Mouse (Mus musculus) cerebellum, adult 18-20 months (tissue): ENCODE data around the gene Utrn.

Source experiments
- DNase-seq, 2 experiments: peaks; one replicate each; pipeline ENCODE4 v3.0.0; 2021

The Utrn gene

DNA sequence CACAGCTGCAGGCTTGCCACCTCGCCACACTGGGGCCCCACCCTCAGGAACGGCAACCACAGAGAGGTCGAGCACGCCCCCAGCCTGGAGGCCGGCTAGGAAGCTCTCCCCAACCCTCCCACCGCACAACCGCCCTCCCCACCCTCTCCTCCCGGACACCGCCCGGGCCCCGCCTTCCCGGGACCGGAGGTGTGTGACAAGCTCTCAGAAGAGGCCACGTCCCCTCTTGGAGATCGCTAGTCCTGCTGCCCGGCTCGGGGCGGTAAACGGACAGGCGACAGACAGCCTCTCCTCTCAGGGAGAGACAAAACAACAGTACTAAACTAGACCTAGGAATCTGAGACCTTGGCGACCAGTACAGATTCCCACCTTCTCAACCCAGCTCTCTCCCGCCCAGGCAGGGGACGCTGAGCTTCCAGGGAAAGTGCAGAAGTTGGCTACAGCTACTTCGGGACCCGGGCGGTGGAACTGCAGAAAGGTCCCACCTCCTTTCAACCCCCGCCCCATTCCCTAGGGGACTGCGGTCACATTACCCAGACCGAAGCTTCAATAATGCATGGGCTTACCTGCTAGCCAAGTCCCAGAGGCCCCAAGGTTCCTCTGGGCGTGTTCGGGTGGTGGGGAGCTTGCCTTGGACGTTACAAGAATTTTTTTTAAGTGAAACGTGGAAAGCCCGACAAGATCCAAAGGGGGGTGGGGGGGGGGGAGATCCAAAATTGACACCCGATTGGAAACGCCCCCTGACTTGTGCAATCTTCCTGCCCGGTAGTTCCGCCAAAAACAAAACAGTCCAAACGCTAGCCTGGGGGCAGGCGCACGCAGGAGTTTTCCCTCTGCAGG lies 756 bp downstream of the Utrn start:
- peak; percentile 71 to 77 for DNase-seq

DNA sequence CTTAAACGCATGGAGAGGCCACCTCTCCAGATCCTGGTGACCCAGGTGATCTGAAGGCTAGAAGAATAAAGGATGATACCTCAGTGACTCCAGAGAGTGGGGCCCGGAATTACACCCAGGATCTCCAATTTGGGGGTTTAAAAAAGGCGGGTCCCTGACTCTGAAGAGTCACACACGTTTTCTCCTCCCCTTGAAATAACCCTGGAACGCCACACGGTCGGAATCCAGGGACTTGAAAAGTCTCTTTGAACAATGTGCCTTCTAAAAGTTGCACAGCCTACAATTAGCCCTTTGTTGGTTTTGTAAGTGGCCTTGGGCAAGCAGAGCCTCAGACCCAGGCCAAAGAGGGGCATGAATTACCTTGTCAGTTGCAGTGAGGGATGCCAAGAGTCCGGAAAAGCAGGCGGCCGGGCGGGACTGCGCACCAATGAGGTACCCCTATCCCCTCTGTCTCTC lies 1.4 kb downstream of the Utrn start:
- DNase-seq, result no peak

DNA sequence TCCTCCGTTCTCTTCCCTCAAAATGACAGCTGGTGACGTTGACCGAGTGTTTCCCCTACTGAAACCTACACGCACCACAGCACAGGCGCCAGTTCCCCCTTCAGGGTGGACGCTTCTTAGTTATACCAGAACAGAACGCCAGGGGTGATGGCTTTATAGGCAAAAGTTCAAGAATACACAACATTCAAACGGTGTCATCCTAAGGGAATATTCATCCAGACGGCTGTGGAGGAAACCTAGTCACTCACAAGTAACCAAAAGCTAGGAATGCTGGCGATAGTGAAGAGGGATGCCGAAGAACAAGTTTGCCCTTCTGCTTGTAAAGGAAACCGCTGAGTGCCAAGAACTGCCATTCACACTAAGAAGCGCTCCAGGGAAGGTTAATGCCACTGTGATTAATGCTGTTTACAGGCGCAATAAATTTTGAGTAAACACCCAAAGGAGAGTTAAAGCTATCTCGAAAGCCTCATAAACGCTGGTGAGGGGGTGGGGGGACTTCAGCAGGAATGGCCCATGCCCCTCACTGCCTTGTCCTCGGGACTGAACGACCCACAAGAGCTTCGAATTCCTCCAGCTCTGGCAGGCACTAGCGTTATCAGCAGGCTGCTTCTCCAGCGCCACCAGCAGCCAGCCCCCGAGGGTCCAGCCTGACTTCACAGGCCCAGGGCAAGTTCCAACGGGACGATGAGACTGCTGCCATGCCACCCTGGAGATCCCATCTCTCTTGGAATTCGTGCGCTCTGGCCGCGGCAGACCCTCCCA lies 2.0 kb downstream of the Utrn start:
- peak; percentile 39 to 46 for DNase-seq

DNA sequence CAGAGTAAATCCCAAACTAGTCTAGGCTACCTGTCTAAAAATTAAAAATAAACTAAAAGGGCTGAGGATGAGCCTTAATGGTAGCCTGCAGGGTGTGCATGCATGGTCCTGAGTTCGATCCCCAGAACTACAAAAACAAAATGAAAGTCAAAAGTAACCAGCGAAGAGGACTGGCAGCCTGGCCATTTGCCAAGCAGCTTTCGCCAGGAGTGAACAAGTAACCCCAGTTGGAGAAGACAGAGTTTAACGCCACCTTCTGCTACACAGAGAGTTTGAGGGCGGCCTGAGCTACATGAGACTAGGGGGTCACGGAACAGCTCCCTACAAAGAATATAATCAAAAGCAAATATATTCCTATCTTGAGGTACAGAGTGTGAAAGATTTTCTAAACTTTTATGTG lies 4.0 kb downstream of the Utrn start:
- no peak for DNase-seq

DNA sequence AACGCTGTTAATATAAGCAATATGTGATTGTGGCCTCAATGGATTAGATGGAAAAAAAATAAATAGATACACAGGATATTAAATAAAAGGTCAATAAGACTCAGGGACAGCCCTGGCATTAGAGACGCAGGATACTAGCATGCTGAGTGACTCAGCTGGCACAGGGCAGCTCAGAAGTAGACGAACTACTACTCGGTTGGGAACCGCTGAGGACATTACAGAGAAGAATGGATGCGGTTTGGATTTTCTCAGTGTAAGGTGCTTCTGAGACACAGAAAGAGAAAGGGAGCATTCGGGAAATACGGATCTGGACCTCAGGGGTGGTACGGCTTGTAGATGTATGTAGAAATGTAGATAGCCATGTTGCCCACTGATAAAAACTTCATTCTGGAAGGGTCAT lies 5.6 kb downstream of the Utrn start:
- no peak for DNase-seq

- DNase-seq, result no peak
These were observed 7.1 kb downstream of the Utrn start for GRCm38 (mm10) chr10:12862047-12862446.

- no peak for DNase-seq
These were observed 7.8 kb downstream of the Utrn start for GRCm38 (mm10) chr10:12861381-12861780.

DNA sequence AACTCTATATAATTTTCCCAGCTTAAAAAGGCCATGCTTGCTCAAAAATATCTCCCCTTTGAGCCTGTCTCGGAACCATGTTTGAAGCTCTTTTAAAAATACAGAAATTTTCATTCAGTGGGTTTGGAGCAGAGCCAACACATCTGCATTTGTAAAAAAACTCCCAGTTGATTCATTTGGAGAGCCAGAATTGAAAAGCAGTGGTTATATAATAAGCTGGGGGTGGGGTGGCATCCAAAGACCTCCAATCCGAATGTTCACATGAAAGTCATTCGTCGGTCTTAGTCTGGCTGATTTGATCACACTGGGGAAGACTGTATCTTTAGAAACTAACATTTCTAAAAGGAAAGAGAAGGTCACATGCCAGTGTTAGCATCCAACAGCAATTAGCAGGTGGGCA lies 8.4 kb downstream of the Utrn start:
- no peak for DNase-seq

DNA sequence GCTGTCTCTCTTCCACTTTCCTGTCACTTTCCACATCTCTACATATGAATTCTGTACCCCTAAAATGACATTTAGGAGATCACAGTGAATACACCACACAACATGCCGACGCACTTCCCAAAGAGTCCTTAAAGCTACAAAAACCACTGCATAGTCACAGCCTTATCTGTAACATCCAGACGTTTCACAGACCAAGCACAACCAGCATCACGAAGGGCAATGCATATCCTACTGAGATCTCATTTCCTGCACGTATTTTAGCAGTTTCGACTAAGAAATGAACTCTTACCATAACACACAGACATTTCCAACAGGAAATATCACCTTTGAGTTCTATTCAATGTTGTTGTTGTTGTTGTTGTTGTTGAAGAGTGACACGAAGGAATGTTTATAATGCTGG lies 8.8 kb downstream of the Utrn start:
- no peak for DNase-seq

- no peak for DNase-seq
These were observed 11.1 kb downstream of the Utrn start for GRCm38 (mm10) chr10:12858017-12858416.

- peak; percentile 57 to 61 for DNase-seq
These were observed 14.9 kb downstream of the Utrn start for GRCm38 (mm10) chr10:12854298-12854697.

DNA sequence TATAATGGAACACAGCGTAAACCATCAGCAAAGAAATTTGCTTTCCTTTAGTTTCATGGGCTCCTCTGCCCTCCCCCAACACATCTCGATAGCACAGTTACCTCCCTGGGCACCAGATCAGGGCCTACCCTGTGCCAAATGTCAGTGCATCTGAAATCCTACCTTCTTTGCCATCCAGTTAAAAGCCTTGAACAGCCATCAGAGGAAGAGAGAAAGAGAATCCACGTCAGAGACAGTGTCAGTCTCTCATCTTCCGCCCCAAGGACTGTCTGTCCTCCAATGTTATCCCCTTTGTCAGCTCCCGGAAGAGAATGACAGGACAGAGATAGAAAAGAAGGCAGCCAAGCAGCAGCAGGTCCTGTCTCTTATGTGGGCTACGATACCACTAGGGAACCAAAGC lies 15.4 kb downstream of the Utrn start:
- peak; percentile 42 to 60 for DNase-seq

DNA sequence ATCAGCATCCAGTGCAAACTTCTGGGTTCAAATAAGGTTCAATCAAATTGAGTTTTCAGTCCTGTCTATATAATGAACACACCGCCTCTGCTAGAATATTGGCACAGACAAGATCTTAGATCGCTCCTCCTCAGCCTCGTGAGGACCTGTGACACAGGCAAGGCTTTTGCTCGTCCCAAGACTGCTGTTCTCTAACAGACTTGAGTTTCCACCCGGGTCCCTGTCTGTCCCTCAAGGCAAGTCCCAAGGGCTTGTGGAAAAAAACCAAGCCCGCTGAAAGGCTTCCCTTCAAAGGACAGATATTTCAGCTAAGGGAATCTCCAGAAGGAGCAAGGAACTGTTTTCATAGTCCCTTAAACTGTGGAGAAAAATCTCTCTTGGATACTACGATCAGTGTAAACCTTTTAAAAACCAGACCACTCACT lies 16.0 kb downstream of the Utrn start:
- DNase-seq, result no peak

DNA sequence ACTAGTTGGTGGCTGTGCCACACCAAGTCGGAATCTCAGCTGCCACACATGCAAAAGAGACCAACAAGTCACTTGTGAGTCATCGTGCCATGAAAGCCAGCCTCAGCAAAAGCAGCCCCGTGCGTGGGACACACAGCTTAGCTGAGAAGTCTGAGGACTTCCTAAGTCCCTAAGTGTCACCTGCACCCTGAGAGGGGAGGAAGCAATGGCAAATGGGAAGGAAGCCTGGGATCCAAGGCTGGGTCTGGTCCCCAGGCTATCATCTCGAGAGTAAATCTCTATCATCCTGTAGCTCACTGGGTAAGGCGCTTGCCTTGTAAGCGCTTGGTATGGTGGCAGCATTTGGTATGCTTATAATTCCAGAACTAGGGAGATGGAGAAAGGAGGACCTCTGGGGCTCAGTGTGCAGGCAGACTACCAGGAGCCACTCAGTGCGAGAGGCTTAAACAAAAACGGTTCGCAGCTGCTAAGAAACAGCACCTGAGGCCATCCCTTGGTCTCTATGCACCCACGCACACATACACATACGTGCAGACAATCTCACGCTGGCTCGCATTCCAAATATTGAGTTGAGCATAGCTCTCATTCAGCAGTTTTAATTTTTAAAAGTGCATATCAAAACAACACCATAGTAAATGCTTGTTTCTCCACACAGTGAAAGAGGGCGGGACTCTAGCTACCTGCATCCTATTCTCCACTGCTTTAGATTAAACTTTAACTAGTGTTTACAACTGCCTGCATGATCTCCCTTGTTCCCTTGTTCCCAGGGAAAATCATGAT lies 16.6 kb downstream of the Utrn start:
- no peak for DNase-seq

GRCm38 (mm10) chr10:12850781-12851471 lies 18.2 kb downstream of the Utrn start:
- DNase-seq, result no peak

- DNase-seq, result no peak
These were observed 20.6 kb downstream of the Utrn start for GRCm38 (mm10) chr10:12848322-12849108.

GRCm38 (mm10) chr10:12842543-12842942 lies 26.6 kb downstream of the Utrn start:
- no peak for DNase-seq

DNA sequence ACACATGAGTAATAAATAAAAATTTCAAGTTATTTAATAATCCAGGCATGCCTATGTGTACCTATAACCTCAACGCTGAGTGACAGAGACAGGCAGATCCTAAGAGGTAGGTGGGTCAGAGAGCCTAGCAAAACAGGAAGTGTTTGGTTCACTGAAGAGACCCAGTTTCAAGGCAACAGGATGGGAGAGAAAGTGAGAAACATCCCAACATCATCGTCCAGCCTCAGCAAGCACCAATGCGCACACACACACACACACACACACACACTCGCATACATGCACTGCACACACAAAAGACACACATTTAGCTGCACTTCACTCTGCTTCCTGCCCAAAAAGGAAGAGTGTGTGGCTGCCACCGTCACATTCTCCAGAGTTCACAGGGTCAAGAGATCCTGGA lies 27.7 kb downstream of the Utrn start:
- no peak for DNase-seq

DNA sequence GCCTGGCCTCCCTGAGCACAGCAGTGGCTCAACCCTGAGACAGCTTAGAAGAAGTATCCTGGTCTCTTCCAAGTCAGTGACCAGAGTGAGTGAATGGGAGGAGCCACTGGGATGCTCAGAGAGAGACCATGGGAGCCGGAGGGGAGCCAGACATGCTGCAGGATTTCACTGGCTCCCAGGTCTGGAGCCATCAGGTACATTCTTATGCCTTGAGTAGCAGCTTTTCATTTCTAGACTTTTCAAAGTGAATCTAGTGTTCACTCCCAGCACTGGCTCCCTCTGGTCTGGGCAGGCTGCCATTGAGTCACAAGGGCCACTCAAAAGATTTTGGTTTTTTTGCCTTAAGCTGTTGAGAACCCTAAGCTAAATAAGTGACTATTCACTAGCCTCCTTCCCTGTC lies 31.5 kb downstream of the Utrn start:
- peak in 1 of 2 experiments; percentile 39 for DNase-seq

DNA sequence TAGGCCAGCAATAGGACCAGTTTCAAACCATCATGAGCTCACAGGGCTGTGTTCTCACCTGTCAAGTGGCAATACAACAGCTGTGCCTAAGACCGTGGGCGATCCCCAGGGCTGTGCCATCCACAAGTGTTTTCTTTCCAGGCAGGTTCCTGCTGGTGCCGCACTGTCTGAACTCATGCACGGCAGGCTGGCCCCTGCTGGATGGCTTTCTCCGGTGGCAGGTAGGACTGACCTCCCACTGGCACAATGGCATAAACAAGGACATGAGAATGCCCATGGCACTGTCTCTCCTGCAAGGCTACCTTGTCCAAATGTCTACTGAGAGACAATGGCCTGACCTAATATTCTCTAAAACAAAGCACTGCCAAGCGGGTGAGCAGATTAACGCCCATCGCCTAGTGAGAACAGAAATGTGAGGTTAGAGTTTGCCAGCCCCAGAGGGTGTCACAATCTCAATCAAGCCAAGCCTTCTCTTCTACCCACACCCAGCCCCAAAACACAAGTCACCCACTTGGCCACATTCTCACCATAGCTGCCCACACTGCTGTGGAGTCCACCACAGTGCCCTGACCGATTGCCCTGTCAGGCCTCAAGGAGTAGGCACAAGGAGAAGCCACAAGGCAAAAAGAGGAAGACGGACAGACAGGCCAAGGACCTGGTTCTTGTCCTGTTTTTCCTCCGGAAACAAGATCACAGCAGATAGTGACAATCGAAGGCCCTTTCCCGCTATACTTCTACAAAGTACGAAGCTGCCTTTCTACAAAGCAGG lies 32.9 kb downstream of the Utrn start:
- DNase-seq, result peak in 1 of 2 experiments; percentile 42

GRCm38 (mm10) chr10:12834215-12834614 lies 35.0 kb downstream of the Utrn start:
- DNase-seq, result no peak
